Mouse (Mus musculus) CD4-positive naive resting alpha-beta T cell, adult 76 days (primary cell): ENCODE measurements around the gene Olfr263. TPM values are rescaled to one million over a fixed set of nuclear protein-coding genes. Genes with fewer than 3 reads are reported as not detected.

ENCODE experiments used
- total RNA-seq: library from RNA; stranded (reverse); gene quantifications from one replicate; pipeline ENCODE4 v1.2.4, GENCODE M21; 2023

Olfr263 gene
- total RNA-seq, result not detected

GRCm38 (mm10) chr13:21129339-21129738 is at the start of gene Olfr263:
Olfr263 (plus strand) TSS chr13:21129639.

GRCm38 (mm10) chr13:21111183-21111582 is 18.3 kb upstream of the Olfr263 start, which contains the start of gene Olfr1369-ps1:
Olfr1369-ps1 (plus strand) TSS chr13:21111483.

DNA sequence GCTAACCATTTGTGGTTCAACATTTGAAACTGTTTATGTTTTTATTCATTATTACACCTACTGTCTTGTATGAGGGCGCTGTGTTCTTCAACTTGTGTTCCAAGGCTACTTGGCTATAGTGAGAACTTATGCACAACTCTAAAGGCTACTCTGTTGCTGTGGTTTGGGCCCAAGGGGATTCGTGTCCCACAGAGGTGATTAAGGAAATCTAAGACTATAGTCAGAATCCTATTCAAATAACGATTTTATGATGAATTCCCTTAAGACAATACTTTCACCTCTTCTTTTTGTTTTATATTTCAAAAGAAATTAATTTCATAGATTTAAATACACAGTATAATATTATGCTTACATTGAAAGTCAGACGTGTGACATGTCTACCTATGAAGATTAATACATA is 16.3 kb downstream of the Olfr263 start, which contains the start of gene Olfr1368:
TSS of gene Olfr1368 (minus strand) at position 101 of the 400 bp plus-strand sequence.

DNA sequence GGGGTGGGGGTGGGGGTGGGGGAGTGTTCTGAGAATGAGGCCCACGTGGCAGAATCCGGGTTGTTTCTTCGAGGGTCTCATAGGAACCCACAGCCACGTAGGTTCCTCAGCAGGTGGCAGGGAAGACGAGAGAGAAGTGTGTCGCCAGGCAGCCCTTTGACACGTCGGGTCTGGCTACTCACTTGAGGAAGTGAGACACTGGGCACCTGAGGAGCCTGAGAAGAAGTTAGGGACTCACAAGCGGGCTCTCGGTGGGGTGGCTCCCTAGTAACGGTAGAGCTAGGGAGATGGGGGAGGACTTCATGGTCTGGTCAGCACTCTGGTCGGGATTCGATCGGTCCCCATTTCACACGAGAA is 49.9 kb downstream of the Olfr263 start, which contains the start of gene Trim27:
TSS of gene Trim27 (plus strand) at position 79 of the 357 bp plus-strand sequence.

Other genes with a start within 250 kb of the Olfr263 start
- gene Olfr1370, start 54.7 kb upstream of the Olfr263 start, total RNA-seq, result not detected
- gene Olfr1369-ps1, start 18.2 kb upstream of the Olfr263 start, total RNA-seq, result 0.15 TPM
- gene Olfr1368, start 16.2 kb downstream of the Olfr263 start, total RNA-seq, result not detected
- 77.4 TPM for gene Trim27, start 49.8 kb downstream of the Olfr263 start, total RNA-seq
- gene Gpx5, start 163.1 kb downstream of the Olfr263 start, total RNA-seq, result not detected
- gene Gpx6, start 182.5 kb downstream of the Olfr263 start, total RNA-seq, result not detected
- not detected for gene Olfr1367, start 217.3 kb downstream of the Olfr263 start, total RNA-seq
- gene Zscan12, start 233.2 kb downstream of the Olfr263 start, total RNA-seq, result 5.4 TPM